Mouse (Mus musculus): ENCODE measurements at regions not wholly inside any gene's neighbourhood (a gene's known extent, or its start where the extent isn't known, plus 50 kb on each side); places are given as distances from the start of the nearest gene placed in this dataset.
A peak's percentile ranks its signal among the peaks of the same experiment; 100 is the strongest.

DNA sequence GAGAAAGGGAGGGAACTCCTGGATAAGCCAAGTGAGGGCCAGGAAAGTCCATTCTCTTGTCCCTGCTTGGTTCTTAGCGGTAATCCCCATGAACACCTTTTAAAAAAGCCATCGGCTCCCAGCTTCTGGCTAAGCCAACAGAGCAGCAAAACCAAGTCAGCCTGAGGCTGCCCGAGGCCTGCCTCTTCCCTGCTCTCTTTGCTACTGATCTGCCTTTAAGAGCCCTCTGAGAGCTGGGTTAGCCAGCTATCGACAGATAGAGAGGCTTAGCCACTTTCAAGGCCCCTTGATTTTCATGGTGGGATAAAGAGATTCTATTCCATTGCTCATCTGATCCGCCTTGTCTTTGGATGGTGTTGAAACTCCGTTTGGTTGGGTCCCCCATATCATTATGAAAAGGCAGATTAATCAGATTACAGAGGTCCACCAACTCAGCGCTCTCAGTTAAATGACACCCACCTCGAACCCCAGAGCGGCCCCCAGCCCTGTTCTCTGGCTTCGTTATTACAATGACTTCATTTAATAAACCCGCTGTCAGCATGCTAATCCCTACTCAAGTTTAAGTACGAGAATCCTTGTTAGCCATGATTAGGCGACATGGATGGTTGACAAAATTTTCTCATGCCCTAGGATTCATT lies 66.1 kb downstream of the Slc4a3 start:
- DNase-seq (ENCODE audit: extremely low spot score, low spot score): no peak

DNA sequence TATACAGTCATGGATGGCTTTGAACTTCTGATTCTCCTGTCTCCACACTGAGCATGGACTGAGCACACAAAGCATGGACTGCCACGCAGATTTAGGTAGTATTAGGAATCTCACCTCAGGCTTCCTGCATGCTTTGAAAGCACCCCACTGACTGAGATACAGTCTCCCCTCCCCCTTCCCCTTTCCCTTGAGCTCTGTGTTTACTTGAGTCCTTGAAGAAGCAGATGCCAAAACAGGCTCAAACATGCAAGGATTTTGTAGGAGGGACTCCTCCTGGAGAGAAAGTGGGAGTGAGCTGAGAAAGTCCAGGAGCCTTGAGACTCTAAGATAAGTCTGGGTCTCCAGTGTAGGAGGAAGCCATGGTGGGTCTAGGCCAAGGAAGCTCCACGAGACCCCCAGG lies 67.1 kb downstream of the Slc4a3 start:
- DNase-seq (ENCODE audit: extremely low spot score, low spot score): no peak

DNA sequence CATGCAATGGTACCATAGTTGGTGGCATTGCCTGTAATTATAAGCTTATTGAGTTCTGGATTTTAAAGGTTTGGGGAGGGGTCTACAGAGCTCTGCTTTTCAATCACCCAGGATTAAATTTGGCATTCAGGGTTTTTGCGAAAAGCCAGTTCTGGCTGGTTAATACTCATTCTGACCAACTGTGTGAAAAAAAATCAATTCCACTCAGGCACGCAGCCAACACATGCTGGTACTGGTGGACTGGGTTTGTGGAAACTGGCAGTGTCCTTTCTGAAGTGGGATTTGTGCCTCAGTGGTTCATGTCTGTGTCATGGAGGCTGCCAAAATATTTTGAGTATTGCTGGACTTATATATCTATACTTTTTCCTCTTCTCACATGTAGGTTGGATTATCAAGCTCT lies 70.9 kb downstream of the Slc4a3 start:
- DNase-seq (ENCODE audit: extremely low spot score, low spot score): no peak

DNA sequence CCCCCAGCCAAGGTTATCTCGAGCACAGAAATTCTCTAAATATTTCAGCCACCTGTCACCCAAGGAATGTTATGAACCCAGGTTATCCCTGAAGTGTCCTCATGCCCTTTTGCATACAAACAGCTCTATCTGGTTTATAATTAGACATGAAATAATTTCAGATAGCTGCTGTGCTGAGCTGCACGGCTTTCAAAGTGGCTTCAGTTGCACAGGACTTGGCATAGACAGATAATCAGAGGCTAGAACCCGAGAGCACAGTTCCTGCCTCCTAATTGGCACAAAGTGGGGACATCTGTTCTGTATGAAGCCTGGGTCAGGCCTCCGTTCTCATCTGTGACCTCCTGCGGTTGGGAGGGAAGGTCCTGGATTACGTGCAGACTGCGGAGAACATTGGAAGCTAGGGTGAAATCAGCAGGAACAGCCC lies 72.3 kb downstream of the Slc4a3 start:
- no peak for DNase-seq (ENCODE audit: extremely low spot score, low spot score)

DNA sequence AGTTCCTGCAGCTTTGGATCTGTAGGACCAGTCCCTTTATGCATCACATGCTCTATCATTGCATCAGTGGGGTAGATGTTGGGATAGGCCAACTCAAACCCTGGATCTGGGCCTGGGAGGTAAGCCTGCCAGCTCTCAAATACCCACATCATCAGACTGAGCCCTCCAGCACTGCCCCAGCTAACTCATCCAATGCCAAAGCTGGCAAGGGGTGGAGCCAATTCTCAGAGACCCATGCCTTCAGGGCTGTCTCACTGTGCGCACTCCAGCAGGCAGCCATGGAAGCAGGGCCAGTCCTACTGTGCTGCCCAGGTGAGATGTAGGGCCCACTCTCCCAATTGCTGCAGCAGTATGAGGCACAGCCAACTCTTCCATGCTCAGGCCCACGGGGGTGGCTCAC lies 84.2 kb downstream of the Slc4a3 start:
- no peak for DNase-seq (ENCODE audit: extremely low spot score, low spot score)

DNA sequence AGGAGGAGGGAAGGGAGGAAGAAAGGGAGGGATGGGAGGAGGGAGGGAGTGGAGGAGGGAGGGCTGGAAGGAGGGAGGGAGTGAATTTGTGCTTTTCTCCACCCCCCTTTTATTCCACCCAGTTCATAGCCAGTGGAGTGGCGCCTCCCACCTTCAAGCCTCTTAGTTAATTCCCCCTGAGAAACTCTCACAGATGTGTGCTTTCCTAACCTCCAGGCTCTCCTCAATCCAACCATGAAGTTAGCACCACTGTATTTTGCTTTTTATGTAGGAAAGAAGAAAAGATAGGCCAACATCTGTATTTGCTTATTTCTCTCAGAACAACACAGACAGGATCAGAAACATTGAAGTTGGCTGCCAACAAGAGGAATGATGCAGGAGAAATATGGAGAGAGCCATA lies 85.7 kb downstream of the Slc4a3 start:
- no peak for DNase-seq (ENCODE audit: extremely low spot score, low spot score)

DNA sequence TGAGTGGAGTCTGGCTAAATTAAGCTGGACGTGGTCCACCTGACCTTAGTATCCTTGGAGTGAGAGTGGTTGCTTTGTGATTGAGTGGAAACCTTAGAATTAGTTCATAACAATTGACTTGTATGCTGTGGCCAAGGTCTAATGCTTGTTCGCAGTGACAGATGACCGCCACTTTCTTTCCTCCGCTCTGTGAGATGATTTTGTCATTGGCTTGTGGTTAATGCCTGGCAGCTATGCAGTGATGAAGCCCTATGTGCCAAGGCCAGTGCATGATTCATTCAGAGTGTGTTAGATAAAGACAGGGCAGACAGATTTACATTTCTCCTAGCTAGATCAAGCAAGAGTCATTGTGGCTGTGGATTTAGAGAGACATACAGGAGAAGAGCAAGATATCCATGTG lies 89.5 kb downstream of the Slc4a3 start:
- DNase-seq (ENCODE audit: extremely low spot score, low spot score): no peak

DNA sequence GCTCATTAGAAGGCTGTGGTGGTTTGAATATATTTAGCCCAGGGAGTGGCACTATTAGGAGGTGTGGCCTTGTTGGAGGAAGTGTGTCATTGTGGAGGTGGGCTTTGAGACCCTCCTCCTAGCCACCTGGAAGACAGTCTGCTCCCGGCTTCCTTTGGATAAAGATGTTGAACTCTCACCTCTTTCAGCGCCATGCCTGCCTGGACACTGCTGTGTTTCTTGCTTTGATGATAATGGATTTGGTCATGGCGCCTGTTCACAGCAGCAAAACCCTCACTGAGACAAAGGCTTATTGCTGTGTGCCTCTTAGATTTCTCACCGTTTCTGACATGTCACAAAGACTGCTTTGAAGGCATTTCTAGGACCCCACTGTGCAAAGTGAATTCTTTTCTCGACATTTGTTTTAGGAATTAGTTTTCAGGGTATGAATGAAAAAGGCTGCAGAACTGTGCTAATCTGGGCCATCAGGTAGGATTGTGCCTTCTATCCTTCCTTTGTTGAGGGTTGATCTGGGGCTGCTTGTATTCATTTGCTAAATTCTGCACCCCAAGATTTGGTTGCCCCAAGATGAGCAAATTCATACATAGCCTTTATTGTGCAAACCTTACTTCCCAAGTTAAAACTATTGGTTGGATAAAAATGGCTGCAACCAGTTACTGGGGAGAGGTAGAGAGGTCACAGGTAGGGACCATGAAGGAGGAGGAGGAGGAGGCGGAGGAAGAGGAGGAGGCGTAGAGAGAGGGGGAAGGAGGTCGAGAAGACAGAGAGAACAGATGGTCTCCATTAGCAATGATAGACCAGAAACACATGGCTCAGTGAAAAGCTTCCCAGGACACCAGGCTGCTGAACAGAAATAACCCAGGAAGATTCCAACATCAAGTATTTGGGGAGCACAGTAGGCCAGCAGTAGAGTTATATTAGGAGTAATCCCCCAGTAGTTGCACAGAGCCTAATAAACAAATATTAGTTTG lies 93.2 kb downstream of the Slc4a3 start:
- no peak for DNase-seq (ENCODE audit: extremely low spot score, low spot score)

DNA sequence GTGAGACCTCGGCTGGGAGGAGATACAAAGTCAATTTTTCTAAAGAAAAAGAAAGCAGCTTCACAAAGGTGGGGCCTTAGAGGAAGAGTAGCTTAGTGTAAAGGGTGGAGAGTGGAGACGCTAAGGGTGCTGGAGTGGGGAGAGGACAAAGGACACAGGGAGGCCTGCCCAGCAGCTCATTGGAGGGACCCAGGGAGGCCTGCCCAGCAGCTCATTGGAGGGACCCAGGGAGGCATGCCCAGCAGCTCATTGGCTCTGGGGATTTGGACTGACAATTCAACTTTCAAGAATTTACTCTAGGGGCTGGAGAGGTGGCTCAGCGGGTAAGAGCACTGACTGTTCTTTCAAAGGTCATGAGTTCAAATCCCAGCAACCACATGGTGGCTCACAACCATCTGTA lies 96.4 kb downstream of the Slc4a3 start:
- DNase-seq (ENCODE audit: extremely low spot score, low spot score): no peak

DNA sequence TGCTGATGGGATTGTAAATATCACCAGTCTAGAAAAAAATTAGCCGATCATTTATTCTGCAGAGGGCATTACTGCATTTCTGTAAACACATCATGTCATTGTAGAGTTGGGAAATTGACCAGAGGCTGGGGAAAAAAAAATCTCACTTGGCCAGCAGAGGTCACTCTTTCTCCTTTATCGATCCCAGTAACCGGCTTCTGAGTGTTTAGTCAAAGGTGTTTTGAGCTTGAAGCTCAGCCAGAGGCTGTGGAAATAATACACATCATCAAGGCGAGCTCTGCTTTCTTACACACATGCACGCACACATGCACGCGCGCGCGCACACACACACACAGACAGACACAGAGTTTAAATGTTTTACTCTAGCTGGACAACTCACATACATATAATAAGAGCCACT lies 106.5 kb downstream of the Slc4a3 start:
- DNase-seq (ENCODE audit: extremely low spot score, low spot score): peak; percentile 74

DNA sequence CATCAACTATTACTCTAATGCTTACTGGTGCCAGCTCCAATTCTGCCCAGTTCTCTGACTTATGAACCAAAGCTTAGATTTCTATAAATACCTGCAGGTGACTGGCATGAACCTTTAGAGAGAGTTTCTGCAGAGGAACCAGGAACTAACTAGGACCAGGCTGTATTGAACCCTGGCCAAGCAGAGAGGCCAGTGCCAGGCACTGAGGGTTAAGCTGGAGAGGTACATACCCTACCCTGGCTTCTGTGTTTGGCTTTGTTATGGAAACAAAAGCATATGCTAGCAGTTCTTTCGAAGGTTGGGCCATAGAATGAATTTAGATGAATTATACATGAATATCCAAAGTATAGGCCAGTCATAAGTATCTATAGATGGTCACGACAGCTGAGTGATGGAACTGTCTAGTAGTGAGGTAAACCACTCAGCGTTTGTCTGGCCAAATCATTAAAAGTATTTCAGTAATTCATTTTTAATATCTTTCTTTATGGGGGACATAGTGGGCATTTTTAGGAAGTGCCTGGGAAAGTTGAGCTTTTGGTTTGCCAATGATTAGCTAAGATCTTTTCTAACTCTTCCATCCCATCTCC lies 107.0 kb downstream of the Slc4a3 start:
- DNase-seq (ENCODE audit: extremely low spot score, low spot score): no peak

DNA sequence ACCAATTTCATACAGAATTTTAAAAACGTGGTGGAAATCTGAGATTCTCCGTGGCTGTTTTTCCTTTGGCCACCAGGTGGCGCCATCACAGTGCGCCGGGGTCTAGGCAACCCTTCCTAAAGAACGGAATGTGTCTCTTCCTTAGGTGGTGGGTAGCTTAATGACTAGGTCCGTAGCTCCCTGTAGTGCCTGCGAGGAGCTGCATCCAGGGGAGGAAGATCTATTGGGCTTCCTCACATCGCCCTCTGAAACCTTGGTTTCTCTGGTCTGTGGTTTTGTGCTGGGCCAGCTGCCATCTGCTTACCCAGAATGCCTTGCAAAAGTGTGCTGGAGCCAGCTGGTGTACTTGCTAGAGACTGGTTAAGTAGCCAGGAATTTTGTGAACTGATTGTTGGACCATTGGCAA lies 107.6 kb downstream of the Slc4a3 start:
- peak; percentile 76 for DNase-seq (ENCODE audit: extremely low spot score, low spot score)

DNA sequence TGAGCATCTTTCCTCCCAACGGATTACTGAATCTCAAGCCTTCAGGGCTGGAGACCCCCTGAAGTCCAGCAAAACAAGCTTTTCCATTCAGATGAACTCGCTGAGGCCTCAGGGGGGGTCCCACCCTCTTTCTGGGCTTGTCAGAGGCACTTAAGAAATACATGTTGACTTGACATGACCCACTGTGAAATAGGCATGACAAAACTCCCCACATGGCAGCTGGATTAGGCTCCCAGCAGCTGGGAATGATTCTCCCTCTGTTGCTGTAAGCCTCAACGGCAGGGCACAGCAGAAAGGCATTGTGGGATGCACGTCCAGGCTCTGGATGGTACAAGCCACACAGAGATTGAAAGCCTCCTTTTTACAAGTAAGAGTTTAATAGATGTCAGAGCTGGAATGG lies 110.5 kb downstream of the Slc4a3 start:
- DNase-seq (ENCODE audit: extremely low spot score, low spot score): peak; percentile 38

DNA sequence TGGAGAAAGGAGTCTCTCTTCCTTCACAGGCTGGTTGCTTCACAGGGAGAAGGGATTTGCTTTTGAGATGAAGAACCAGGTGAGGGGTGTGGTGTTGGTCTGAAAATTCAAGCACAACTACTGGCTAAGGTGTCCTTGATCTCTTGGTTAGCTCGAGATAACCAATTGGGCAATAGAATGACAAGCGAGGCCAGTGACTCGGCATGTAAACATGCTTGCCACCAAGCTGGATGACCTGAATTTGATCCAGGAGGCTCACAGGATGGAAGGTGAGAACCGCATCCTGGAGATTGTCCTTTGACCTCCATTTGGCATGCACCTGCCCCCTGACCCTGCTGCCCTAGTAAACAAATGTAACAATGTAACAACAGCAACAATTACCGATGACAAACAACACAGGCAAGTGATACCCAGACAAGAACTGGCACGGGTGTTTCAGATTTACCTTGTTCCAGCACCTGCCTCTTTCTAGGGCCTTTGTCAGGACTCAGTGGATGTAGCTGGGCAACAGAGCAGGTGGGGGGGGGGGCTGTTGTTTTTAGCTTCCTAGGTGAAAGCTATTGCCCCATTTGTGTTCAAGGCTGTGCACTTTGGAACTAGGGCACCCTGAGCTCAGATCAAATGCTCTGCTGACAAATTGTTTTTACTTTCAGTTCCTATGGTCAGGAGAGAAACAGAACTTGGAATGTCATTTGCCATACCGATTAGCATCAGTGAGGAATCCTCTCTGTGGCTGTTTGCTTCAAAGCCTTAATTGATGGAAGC lies 114.5 kb downstream of the Slc4a3 start:
- no peak for DNase-seq (ENCODE audit: extremely low spot score, low spot score)

DNA sequence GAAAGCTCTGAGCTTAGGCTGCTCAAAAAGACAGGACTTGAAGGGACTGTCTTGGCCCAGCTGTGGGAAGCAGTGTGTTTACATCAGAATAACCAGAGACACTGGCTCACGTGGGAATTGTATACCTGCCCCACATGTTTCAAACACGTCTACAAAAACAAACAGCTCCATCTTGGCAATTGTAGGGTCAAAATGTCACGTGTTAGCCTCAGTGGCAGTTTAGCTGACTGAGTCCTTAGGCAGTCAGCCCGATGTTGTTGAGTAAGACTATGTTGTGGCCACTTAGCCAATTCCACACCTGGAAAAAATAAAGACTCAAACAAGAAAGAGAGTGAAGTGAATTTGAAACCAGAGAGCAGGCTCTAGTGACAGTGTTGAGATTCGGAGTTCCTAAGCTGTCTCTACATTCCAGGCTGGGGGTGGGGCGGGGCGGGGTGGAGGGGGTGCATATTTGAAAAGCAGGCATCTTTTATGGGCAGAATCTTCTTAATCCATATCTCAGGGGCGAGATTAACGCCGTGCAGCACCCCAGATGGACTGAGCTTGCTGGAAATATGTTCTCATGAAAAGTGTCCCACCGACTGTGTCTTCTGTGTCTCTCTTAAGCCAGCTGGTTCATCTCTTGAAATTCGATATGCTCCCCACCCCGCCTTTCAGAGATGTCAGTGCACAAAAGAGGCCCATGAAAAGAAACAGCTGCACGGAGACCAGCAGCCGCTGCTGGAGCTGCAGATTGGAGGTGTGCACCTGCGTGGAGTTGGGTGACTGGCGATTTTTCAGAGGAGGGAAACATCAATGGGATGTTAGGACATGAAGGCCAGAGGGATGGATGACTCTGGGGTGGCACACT lies 116.3 kb downstream of the Slc4a3 start:
- peak; percentile 61 for DNase-seq (ENCODE audit: extremely low spot score, low spot score)

DNA sequence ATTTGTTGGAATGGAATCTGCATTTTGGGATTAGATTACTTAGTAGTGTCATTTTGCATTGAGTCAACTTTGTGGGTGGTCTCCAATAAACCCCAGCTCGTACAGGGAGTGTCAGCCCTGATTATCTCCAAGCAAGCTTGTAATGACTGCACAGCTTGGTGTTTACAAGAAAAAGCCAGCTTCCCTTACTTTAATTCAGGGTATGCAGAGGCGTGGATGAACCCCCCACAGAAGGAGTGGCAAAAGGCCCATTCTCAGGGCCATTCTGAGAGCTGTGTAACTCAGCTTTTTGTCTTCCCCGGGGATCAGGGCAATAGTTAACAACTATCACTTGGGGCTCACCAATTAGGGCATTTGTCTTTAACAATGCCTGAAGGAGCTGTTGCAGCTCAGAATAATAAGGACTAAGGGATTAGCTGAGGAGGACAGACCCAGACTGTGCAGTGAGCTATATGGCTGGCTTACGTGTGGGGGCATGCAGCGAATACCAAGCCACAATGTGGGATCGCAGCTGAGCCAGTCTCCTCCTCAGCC lies 121.7 kb downstream of the Slc4a3 start:
- DNase-seq (ENCODE audit: extremely low spot score, low spot score): no peak

DNA sequence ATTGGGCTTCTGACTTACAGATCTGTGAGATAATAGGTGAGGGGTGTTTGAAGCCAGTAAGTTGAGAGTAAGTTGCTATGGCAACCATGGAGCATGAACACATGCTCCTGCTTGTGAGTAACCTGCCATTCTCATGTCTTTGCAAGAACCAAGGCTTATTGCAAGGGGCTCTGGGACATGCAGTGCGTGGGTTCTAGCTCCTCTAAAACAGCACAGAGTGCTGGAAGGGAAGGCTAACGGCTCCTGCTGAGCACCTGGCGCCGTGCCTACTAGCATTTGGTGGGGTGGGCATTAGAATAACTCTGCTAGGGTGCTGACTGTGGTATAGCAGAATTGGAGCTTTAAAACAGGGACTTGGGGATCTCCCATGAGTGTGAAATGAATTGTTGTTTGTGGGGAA lies 130.2 kb downstream of the Slc4a3 start:
- DNase-seq (ENCODE audit: extremely low spot score, low spot score): no peak

DNA sequence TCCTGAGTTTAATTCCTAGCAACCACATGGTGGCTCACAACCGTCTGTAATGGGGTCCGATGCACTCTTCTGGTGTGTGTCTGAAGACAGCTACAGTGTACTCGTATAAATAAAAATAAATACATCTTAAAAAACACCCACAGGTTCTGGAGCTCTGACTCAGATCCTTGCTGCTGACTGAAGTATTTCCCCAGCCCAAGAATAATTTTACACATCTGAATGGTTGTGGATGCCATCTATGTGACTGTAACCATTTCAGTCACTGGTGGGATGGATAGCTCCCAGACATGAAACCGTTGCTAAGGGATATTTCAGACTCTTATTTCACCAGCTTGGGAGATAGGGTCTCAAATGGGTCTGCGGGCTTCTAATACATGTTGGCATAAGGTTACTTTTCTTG lies 131.6 kb downstream of the Slc4a3 start:
- no peak for DNase-seq (ENCODE audit: extremely low spot score, low spot score)

DNA sequence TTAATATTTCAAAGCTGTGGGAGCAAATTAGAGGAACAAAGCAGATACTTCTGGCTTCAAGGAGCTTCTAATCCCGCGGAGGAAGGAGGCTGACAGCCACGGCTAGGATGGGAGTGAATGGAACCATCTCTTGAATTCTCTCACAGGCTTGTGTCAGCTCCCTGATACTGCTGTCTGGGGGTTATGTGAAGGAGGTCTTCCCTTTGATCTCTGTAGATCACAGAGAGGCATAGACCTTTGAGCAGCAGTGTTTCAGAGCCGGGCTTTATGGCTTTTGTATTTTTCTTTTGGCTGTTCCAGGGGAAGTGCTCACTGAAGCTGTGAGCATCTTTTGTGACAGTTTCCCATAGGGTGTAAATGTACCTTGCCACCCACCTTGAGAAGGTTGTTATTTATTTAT lies 132.2 kb downstream of the Slc4a3 start:
- DNase-seq (ENCODE audit: extremely low spot score, low spot score): no peak

DNA sequence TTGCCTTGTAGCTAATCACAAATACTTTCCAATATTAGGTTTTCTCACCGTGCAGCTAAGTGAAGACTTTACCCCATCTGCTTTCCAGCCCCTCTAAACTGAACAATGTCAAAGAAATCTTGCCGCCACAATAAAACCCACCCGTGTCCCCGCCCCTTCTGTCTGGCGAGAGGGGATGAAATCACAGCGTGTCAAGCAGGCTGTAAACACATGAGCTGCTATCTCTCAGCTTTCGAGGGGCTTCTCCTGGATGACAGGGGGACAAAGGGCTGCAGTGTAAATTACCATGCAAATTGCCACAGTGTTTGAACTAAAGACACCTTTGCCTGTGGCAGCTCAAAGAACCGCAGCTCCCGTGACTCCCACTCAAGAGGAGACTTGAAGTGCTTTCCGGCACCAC lies 134.3 kb downstream of the Slc4a3 start:
- DNase-seq (ENCODE audit: extremely low spot score, low spot score): no peak

DNA sequence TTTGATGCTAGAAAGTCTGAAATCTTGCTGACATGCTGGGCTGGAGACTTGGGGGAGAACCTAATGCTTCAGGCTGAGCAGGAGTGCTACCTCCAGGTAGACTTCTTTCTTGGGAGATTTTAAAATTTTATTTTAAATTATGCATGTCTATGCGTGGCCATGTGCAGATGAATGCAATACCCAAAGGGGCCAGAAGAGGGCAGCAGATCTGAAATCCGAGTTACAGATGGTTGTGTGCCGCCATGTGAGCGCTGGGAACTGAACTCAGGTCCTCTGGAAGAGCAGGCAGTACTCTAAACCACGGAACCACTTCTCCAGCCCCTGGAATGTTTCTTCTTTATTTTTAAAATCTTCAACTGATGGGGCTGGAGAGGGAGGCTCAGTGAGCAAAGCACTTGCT lies 135.8 kb downstream of the Slc4a3 start:
- no peak for DNase-seq (ENCODE audit: extremely low spot score, low spot score)

Measured in neural tube, embryonic 10.5 days (tissue).